Mouse (Mus musculus) forebrain, embryonic 11.5 days (tissue): ENCODE measurements around the gene Cdkal1. TPM values are rescaled to one million over a fixed set of nuclear protein-coding genes. Genes with fewer than 3 reads are reported as not detected.

Experiments used
- ATAC-seq: fragments of 200-750 bp; cut with Nextera tagmentation; replicated peaks from 2 replicates; pipeline ENCODE4 v1.8.0; 2017; ENCODE audit warnings: moderate TSS enrichment; ENCODE audit not compliant: low FRiP score
- DNase-seq: peaks from one replicate; pipeline ENCODE4 v3.0.0-alpha.2; 2017; ENCODE audit warnings: low spot score
- H3K27ac ChIP-seq: fragments of 300-500 bp; sonication (generic); 2 replicates; pipeline ENCODE4 v1.5.1; 2014; ENCODE audit warnings: low read depth, low read length
- H3K27me3 ChIP-seq: fragments of 300-500 bp; sonication (generic); 2 replicates; pipeline ENCODE4 v1.6.1; 2014; ENCODE audit warnings: mild to moderate bottlenecking, low read length, mixed read lengths; ENCODE audit not compliant: control insufficient read depth, insufficient read depth
- H3K36me3 ChIP-seq: fragments of 300-500 bp; sonication (generic); 2 replicates; pipeline ENCODE4 v1.6.1; 2014; ENCODE audit warnings: mild to moderate bottlenecking, low read length, moderate library complexity, mixed read lengths; ENCODE audit not compliant: control insufficient read depth, insufficient read depth
- H3K4me1 ChIP-seq: fragments of 300-500 bp; sonication (generic); replicated peaks from 2 replicates; pipeline ENCODE4 v1.6.1; 2014; ENCODE audit warnings: low read length, mixed read lengths; ENCODE audit not compliant: control insufficient read depth, insufficient read depth
- H3K4me2 ChIP-seq: fragments of 300-500 bp; sonication (generic); 2 replicates; pipeline ENCODE4 v1.6.1; 2014; ENCODE audit warnings: low read depth, mild to moderate bottlenecking, low read length, moderate library complexity, mixed read lengths; ENCODE audit not compliant: severe bottlenecking
- H3K4me3 ChIP-seq: fragments of 300-500 bp; sonication (generic); 2 replicates; pipeline ENCODE4 v1.5.1; 2014; ENCODE audit warnings: low read depth, low read length
- H3K9ac ChIP-seq: fragments of 300-500 bp; sonication (generic); 2 replicates; pipeline ENCODE4 v1.6.1; 2014; ENCODE audit warnings: low read length
- H3K9me3 ChIP-seq: fragments of 300-500 bp; sonication (generic); 2 replicates; pipeline ENCODE4 v1.6.1; 2016; ENCODE audit warnings: low read length, mixed read lengths; ENCODE audit not compliant: control insufficient read depth
- WGBS: fragments of 180-500 bp; shearing (Covaris S2); extraction: QIAGEN DNeasy Blood & Tissue Kit; methylation state at CpG from one replicate; pipeline ENCODE4 v1.1.7; 2014; 5-methylcytosine and 5-hydroxymethylcytosine counted together
- polyA plus RNA-seq: library from polyadenylated mRNA; unstranded; fragments of >200 nt; fragmentation: Nextera tagmentation; extraction: Ambion mirVana; gene quantifications from 2 replicates; pipeline ENCODE4 v1.2.1, GENCODE M21; 2014

Cdkal1 gene
- polyA plus RNA-seq, 1 experiment from 2014 or later, result 38.9 TPM

GRCm38 (mm10) chr13:29486709-29487108, 368.8 kb downstream of the Cdkal1 start:
- no peak overlapping the region for H3K4me3 ChIP-seq
- DNase-seq, result no peak
- H3K36me3 ChIP-seq, result no peaks in the 10 kb centered on the region
- no peaks in the 10 kb centered on the region for H3K4me1 ChIP-seq
- 61% methylated on average over 3 of the region's 3 CpGs for WGBS
- no peak overlapping the region for H3K27ac ChIP-seq
- no peak overlapping the region for H3K9ac ChIP-seq
- H3K9me3 ChIP-seq, result no peaks in the 10 kb centered on the region
- ATAC-seq, result no peak
- H3K4me2 ChIP-seq, result no peak overlapping the region
- H3K27me3 ChIP-seq, result no peaks in the 10 kb centered on the region

- H3K4me3 ChIP-seq, result no peak overlapping the region
- WGBS, result 84% methylated on average over 3 of the region's 3 CpGs
- no peaks in the 10 kb centered on the region for H3K4me1 ChIP-seq
- no peak overlapping the region for H3K27ac ChIP-seq
- no peak overlapping the region for H3K4me2 ChIP-seq
- no peaks in the 10 kb centered on the region for H3K36me3 ChIP-seq
- H3K27me3 ChIP-seq, result no peaks in the 10 kb centered on the region
- no peak for ATAC-seq
- H3K9ac ChIP-seq, result no peak overlapping the region
- no peak for DNase-seq
- no peaks in the 10 kb centered on the region for H3K9me3 ChIP-seq
Observed at GRCm38 (mm10) chr13:29483950-29484349, 371.5 kb downstream of the Cdkal1 start.

- ATAC-seq, result no peak
- Histone ChIP-seq H3K27me3 (no peaks in the 10 kb centered on the region), H3K4me3 (no peak overlapping the region), H3K27ac (no peak overlapping the region), H3K36me3 (no peaks in the 10 kb centered on the region), H3K4me2 (no peak overlapping the region), H3K4me1 (no peaks in the 10 kb centered on the region), H3K9me3 (no peaks in the 10 kb centered on the region), H3K9ac (no peak overlapping the region)
- 82% methylated on average over 9 of the region's 9 CpGs for WGBS
- DNase-seq, result no peak
Observed at GRCm38 (mm10) chr13:29482147-29482863, 373.2 kb downstream of the Cdkal1 start.

DNA sequence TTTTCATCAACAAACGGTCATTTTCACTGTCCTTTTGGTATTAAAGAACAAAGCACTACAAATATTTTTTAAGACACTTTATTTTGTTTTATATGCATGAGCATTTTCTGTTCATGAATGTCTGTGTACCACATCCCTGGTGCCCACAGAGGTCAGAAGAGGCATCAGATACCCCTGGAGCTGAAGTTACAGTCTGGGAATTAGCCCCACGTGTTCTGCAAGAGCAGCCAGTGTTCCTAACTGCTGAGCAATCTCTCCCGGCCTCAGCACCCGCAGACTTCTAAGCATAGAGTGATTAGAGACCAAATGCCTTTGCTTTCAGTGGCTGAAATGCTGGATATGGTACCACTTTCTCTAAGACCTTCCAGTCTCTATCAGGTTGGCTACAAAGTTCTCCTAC, 379.1 kb downstream of the Cdkal1 start:
- H3K36me3 ChIP-seq, result no peaks in the 10 kb centered on the region
- H3K4me3 ChIP-seq, result no peak overlapping the region
- ATAC-seq (no peak), DNase-seq (no peak)
- WGBS, result 78% methylated on average over 4 of the region's 4 CpGs
- H3K27ac ChIP-seq, result no peak overlapping the region
- H3K9me3 ChIP-seq, result no peaks in the 10 kb centered on the region
- no peak overlapping the region for H3K4me2 ChIP-seq
- no peak overlapping the region for H3K9ac ChIP-seq
- H3K4me1 ChIP-seq, result no peaks in the 10 kb centered on the region
- H3K27me3 ChIP-seq, result no peaks in the 10 kb centered on the region

GRCm38 (mm10) chr13:29474301-29474700, 381.2 kb downstream of the Cdkal1 start:
- no peaks in the 10 kb centered on the region for H3K4me1 ChIP-seq
- H3K9ac ChIP-seq, result no peak overlapping the region
- H3K4me2 ChIP-seq, result no peak overlapping the region
- H3K4me3 ChIP-seq, result no peak overlapping the region
- H3K27ac ChIP-seq, result no peak overlapping the region
- no peaks in the 10 kb centered on the region for H3K9me3 ChIP-seq
- DNase-seq (no peak), ATAC-seq (no peak)
- WGBS, result 95% methylated on average over 9 of the region's 9 CpGs
- no peaks in the 10 kb centered on the region for H3K36me3 ChIP-seq
- no peaks in the 10 kb centered on the region for H3K27me3 ChIP-seq

GRCm38 (mm10) chr13:29473779-29474178, 381.7 kb downstream of the Cdkal1 start:
- H3K4me2 ChIP-seq, result no peak overlapping the region
- no peak overlapping the region for H3K27ac ChIP-seq
- no peaks in the 10 kb centered on the region for H3K27me3 ChIP-seq
- WGBS, result 96% methylated on average over 1 of the region's 1 CpGs
- H3K9me3 ChIP-seq, result no peaks in the 10 kb centered on the region
- H3K36me3 ChIP-seq, result no peaks in the 10 kb centered on the region
- H3K9ac ChIP-seq, result no peak overlapping the region
- no peak for DNase-seq
- no peaks in the 10 kb centered on the region for H3K4me1 ChIP-seq
- no peak overlapping the region for H3K4me3 ChIP-seq
- no peak for ATAC-seq

DNA sequence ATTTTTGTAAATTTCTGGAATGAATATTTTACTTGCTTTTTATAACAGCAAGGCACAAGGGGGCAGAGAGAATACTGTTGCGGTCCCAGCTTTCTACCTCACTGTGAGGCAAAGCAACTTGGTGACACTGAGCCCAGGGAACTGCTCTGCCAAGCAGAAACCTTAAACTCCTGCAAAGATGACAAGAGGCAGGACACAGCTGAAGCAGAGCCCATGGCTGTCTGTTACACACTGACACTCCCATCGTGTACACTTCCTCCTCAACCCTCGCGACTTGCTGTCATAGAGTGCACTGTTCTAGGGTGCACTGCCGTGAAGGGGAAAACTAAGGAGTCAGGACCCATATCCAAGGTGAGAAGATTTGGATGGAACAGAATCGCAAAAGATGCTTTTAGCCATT, 393.2 kb downstream of the Cdkal1 start:
- no peak overlapping the region for H3K9ac ChIP-seq
- ATAC-seq (no peak), DNase-seq (no peak)
- H3K4me1 ChIP-seq, result no peaks in the 10 kb centered on the region
- no peak overlapping the region for H3K27ac ChIP-seq
- no peaks in the 10 kb centered on the region for H3K36me3 ChIP-seq
- no peaks in the 10 kb centered on the region for H3K27me3 ChIP-seq
- H3K9me3 ChIP-seq, result no peaks in the 10 kb centered on the region
- 89% methylated on average over 6 of the region's 6 CpGs for WGBS
- no peak overlapping the region for H3K4me3 ChIP-seq
- H3K4me2 ChIP-seq, result no peak overlapping the region

- 78% methylated on average over 5 of the region's 5 CpGs for WGBS
- DNase-seq, result no peak
Observed at GRCm38 (mm10) chr13:29460741-29461140, 394.7 kb downstream of the Cdkal1 start.

GRCm38 (mm10) chr13:29458385-29458784, 397.1 kb downstream of the Cdkal1 start:
- Histone ChIP-seq H3K4me3 (no peak overlapping the region), H3K9me3 (no peaks in the 10 kb centered on the region), H3K4me2 (no peak overlapping the region), H3K9ac (no peak overlapping the region), H3K27ac (no peak overlapping the region), H3K27me3 (no peaks in the 10 kb centered on the region), H3K4me1 (no peaks in the 10 kb centered on the region), H3K36me3 (no peaks in the 10 kb centered on the region)
- 76% methylated on average over 1 of the region's 1 CpGs for WGBS
- DNase-seq (no peak), ATAC-seq (no peak)

More at GRCm38 (mm10) chr13:29460741-29461140, 394.7 kb downstream of the Cdkal1 start:
- H3K4me3 ChIP-seq, result no peak overlapping the region
- no peaks in the 10 kb centered on the region for H3K27me3 ChIP-seq
- ATAC-seq, result no peak
- no peak overlapping the region for H3K9ac ChIP-seq
- no peak overlapping the region for H3K4me2 ChIP-seq
- H3K9me3 ChIP-seq, result no peaks in the 10 kb centered on the region
- H3K27ac ChIP-seq, result no peak overlapping the region
- H3K36me3 ChIP-seq, result no peaks in the 10 kb centered on the region
- no peaks in the 10 kb centered on the region for H3K4me1 ChIP-seq
